Mouse (Mus musculus) T-cell, adult 2 months (primary cell): ENCODE results near the gene Cdkn1b.
A peak's percentile ranks its signal among the peaks of the same experiment; 100 is the strongest.

Source experiments
- DNase-seq: peaks from one replicate; pipeline ENCODE4 v3.0.0; 2022; ENCODE audit warnings: low spot score

The Cdkn1b gene

DNA sequence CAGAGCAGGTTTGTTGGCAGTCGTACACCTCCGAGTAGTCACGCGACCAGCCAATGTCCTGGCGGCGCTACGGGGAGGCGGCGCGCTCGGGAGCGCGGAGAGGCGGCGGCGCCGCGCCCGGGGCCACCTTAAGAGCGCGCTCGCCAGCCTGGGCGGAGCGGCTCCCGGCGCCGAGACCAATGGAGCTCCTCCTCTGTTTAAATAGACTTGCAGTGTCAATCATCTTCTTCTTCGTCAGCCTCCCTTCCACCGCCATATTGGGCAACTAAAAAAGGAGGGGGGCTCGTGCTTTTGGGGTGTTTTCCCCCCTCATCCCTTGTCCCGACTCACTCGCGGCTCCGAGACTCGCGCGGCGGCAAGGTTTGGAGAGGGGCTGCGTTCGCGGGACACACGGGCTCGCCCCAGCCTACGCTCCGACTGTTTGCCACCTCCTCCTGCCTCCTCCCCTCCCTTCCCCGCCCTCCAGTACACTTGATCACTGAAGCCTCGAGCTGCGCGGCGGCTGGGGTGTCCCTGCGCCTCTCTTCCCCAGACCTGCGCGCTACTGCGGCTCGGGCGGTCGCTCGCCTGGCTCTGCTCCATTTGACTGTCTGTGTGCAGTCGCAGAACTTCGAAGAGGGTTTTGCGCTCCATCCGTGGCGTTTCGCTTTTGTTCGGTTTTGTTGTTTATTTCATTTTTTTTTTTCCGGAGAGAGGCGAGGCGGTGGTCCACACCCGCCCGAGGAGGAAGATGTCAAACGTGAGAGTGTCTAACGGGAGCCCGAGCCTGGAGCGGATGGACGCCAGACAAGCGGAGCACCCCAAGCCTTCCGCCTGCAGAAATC lies at the start of gene Cdkn1b:
Cdkn1b (plus strand) TSS at position 212 of the 824 bp plus-strand sequence.
- DNase-seq: peak; percentile 92

DNA sequence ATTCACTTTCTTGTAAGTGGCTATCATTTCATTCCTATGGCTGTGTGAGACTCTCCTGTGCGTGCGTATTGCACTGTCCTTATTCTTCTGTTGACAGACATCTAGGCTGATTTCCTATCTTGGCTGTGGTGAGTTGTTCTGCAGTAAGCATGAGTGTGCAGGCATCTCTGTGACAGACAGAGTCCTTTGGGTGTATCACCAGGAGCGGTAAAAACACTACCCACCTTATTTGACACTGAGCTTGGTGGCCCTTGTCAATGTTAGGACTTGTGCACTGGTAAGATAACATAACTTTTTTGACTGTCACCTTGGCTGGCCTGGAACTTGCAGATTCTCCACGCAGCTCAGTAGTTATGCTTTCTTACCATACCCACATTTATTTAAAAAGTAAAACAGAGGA lies 49.3 kb upstream of the Cdkn1b start:
- DNase-seq: no peak

DNA sequence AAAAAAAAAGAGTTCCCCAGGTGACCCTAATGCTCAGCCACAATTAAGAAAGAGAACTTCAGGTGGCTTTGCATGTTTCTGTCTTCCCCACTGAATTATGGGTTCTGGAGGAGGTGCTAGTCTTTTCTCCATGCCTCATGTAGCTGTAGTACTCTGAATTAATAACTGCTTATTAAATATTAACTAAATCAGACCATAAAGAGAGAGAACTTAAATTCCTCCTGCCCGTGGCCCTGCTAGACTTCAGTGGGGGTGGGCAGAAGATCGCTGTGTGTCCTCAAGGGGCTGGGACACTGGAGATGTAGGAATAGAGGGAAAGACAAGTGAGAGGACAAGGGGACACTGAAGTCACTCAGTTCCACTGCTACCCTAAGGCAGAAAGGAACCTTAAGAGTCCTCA lies 48.0 kb upstream of the Cdkn1b start:
- no peak for DNase-seq

DNA sequence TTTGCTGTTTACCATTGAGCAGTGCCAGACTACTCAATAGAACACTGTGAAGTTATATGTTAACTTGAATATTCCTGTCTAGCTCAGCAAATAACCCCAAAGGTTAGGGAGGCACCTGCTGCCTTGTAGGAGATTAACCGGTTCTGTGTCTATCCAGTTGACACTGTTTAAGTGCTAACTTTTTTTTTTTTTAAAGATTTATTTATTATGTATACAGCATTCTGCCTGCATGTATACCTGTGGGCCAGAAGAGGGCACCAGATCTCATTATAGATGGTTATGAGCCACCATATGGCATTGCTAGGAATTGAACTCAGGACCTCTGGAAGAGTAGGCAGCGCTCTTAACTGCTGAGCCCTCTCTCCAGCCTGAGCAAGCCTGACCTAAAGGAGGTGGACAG lies 47.2 kb upstream of the Cdkn1b start:
- peak; percentile 38 for DNase-seq

DNA sequence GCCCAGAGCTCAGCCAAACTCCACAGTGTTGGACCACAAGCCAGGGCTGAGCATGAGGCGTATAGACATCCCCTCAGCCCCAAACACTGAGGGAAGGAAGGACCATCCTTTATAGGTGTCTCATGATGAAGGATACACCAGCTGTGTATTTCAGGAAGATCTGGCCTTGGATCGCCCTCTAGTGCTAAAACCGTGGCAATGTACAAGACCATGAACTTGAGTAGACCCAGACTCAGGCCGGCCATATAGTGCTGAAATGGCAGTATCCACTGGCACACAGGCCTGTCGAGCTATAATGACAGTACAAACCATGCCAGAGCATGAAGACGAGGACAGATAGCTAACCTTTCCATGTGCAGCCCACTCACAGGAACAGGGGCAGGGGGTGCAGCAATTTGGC lies 43.4 kb upstream of the Cdkn1b start:
- DNase-seq: peak; percentile 17

DNA sequence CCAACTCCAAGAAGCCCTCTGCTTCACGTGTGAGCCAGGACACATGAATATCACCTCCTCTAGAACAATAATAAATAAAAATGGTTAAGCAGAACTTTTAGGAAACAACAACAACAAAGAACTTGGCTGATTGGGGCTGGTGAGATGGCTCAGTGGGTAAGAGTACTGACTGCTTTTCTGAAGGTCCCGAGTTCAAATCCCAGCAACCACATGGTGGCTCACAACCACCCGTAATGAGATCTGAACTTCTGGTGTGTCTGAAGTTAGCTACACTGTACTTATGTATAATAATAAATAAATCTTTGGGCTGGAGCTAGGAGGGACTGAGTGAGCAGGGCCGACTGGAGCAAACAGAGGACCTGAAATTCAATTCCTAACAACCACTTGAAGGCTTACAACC lies 42.9 kb upstream of the Cdkn1b start:
- DNase-seq: no peak

DNA sequence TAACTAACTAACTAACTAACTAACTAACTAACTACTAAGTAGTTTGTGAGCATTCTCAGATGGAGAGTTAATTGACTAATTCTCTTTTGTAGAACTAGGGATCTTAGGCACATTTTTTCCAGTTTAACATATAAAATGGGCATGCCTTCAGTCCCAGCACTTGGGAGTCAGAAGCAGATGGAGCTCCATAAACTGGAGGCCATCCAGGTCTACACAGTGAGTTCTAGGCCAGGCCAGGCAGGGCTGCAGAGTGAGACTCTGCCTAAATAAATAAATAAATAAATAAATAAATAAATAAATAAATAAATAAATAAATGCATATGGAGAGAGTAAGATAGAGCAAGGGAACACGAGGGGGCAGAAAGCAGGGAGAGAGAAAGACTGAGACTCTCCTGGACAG lies 42.3 kb upstream of the Cdkn1b start:
- DNase-seq: no peak

DNA sequence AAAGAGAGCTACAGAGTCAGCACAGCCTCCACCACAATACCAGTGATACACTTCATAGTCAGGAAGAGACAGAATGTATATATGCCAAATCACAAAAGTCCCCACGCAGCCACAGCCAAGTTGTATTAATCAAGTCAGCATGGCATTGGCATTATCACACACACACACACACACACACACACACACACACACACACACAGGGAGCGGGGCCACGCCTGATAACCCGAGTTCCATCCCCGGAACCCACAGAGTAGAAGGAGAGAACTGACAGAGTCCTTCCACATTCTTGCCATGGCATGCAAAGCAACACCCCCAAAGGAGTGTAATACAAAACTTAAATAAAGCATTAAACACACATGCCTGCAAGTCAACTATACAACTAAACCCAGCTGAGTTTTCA lies 40.6 kb upstream of the Cdkn1b start:
- DNase-seq: no peak

DNA sequence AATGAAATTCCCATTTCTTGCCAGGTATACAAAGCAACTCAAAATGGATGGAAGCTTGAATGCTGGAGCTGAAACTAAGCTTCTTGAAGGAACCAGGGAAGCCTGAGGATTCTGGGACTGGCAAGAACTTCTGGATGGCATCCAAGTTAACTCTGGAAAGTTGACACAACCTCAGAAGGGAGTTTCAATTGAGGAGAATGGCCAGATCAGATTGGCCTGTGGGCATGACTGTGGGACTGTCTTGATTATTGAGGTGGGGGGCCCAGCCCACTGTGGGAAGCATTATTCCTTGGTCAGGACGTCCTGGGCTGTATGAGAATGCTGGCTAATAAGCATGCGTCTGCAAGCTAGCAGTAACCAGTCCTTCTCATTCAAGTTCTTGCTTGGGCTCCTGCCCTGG lies 40.2 kb upstream of the Cdkn1b start:
- DNase-seq: no peak

DNA sequence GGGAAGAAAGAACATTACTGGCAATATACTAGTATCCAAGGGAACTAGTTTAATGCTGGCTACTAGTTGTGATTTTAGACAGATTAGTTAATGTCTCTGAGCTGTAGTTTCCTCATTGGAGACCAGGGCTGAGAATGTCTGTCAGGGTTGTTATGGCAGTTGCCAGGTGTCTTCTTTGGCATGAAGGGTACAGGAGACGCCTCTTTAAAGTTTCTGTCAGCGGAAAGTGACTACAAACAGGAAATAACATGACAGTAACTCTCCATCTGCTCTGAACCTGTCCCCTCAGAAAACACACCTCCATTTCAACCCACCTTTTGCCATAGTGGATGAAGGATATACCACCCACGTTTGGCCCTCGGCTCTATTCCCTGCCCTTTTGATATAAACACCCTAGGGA lies 36.5 kb upstream of the Cdkn1b start:
- peak; percentile 17 for DNase-seq

DNA sequence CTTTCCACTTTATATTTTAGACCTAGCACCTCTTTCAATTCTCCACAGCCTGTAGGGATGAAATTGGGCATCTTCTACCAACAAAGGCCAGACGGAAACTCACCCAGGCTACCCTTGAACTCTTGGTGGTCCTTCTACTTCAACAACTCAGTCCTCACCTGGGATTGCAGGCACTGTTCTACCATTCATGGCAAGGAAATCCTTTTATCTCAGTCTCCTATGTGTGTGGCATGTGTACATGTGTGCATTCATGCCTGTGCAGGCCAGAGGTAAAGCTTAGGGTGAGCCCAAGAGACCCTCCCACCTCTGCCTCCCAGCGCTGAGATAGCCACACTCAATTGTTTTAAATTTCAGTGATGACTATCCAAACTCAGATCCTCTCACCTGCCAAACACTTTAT lies 34.7 kb upstream of the Cdkn1b start:
- DNase-seq: no peak

DNA sequence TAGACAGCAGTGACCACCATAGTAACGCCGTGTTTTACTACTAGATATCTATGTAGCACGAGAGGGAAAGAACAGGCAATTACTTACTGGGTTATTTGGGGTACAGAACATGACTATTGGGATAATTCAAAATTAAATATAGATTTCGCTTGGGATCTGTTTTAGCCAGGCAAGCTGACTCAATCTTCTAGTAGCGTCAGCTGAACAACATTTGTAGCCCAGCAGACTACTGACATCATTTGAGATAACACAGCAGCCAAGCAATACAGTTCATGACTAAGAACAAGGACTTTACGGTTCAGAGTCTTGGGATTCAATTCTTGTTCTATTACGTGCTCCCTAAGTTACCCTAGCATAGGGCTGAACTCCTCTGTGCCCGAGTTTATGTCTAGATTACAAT lies 33.7 kb upstream of the Cdkn1b start:
- DNase-seq: no peak

DNA sequence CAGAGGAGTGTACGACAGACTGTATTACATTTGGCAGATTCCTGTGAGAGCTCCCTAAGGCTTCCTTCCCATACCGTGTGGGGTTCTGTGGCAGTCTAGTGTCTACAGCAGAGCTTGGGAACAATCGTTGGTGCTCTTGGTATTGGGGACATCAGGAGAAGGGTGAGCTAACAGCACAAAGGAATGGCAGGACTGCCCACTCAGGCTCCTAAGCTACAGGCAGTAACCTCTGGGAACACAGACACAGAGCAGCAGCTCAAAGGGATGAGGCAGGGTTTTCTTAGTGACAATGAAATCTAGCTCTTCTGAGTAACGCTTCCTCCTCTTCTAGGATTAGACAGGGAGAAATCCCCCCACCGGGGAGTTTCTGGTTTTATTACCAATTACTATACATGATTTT lies 33.2 kb upstream of the Cdkn1b start:
- no peak for DNase-seq

DNA sequence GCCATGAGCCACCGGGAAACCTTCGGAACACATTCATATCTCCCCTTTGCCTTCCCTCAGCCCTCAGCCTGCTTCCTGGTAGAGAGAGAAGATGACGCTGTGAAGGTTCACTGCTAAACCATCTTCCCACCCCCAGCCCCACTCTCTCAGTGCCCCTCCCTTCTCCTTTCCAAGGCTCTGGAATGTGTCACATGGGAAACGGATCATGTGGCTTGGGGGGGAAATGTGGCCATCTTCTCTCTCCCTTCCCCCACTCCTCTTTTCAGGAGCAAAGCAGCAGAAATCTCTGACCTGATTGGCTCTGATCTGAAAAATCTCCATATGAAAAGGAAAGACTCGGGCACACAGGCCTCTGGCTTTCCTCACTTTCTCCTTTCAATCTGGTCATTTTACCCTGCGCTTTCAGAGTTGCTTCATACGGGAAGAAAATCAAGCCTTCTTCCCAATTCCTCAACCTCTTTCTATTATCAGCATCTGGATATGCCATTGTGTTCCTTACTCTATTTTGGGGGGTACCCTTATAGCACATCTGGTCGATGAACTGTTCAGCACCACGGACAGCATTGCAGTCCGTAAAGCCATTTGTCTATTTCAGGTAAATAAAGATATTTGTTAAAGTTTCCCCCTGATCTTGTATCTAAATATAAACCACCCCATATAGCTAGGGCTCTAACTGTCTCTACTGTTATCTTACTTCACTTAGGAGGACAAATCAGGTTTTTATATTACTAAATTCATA lies 32.3 kb upstream of the Cdkn1b start:
- no peak for DNase-seq

DNA sequence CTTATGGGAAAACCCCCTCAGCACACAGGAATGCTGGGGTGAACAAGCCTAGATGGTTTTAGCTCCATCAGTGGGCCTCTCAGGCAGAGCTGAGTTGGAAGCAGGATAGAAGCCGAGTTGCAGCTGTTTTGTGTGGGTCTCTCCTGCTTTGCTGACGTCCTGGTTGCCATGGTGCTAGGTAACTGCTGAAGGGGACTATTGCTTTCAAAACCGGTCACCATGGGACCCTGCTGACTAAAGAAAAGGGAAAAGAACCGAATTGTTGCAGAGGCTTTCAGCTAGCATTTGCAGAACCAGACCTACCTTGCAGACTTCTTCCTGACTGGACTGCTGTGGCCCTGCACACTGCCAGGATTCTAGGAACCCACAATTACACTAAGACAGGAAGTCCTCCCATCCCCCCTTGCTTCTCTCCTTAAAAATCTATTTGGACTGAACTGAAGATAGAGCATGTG lies 31.6 kb upstream of the Cdkn1b start:
- DNase-seq: no peak

DNA sequence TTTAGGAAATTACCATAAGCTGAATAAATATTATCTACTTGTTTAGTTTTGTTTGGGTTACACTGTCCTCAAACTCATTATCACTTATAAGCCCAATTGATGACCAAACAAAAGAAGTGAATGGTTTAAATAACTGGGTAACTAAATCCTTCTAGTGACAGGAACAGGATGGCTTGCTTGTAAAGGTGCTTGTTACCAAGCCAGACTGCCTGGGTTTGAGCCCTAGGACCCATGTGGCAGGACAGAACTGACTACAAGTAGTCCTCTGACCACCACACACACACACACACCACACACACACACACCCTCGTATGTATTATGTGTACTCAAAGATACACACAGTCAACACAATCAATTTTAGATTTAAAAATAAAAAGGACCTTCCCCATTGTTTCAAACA lies 30.4 kb upstream of the Cdkn1b start:
- no peak for DNase-seq

DNA sequence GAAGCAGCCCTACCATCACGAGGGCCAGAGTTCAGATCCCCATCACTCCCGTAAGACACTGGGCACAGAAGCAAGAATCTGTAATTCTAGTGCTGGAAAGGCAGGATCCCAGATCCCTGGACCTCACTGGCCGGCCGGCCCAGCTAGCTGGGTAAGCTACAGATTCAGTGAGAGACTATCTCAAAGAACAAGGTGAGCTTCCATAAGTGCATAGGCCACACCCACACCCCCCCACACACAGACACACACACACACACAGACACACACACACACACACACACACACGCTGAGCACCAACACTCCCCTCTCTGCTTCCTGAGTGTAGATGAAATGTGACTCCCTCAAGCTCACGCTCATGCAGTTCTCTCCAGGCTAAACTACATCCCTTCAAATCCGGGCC lies 29.8 kb upstream of the Cdkn1b start:
- no peak for DNase-seq

DNA sequence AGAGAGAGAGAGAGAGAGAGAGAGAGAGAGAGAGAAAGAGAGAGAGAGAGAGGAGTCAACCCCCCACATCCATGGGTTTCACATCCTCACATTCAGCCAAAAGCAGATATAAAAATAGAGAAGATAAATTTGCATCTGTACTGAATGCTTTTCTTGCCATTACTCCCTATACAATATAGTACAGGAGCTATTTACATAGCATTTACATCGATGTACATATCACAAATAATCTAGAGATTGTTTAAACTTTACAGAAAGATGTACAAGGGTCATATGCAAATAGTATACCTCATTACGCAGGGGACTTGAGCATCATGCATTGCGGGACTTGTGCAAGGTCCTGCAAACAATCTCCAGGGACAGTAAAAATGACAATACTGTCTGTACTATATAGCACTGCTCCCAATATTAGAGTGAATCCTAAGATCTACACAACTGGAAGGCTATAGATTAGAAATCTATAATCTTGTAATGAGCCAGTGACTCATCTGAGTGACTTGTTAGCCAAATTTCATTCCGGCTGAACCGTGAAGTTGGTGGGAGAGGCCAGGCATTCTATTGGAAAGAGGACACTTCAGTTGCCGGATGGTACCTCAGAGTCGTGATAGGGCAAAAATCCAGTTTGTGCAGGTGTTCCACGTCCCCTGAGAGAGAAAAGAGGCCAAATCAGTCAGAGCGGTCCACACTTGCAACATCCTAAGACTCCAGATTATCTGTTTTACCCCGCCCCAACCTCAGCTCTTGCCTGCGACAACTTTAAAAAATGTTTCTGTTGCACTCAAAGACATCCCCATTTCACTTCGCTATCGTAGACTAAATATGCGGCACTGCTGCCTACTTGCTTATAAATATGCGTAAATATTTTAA lies 23.4 kb upstream of the Cdkn1b start:
- DNase-seq: no peak

DNA sequence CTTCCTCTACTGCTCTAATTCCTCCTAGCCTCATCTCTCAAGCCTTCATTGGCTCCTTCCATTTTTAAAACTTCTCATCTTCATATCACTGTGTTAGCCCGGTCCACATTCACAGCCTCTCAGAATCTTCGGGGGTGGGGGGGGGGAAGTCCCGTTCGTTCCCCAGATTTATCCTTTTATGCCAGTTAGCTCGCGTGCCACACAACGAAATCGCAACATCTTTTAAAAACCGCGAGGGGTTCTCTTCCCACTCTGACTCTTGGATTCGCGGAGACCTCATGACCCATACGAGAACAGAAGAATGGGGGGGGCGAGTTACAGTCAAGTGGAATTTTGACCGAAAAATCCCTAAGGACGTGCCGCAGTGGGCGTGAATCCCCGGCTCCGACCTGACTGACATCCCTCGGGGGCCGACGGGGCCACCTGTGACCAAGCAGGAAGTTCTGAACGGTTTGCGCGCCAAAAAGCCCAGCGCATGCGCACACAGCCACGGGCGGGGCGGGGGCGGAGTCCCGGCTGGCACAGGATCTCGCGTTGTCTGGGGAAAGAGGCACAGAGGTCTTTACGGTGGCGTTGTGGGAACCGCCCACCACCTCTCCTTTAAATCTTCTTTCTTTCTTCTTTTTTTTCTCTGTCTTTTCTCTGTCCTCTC lies 22.6 kb upstream of the Cdkn1b start:
- peak; percentile 97 for DNase-seq

DNA sequence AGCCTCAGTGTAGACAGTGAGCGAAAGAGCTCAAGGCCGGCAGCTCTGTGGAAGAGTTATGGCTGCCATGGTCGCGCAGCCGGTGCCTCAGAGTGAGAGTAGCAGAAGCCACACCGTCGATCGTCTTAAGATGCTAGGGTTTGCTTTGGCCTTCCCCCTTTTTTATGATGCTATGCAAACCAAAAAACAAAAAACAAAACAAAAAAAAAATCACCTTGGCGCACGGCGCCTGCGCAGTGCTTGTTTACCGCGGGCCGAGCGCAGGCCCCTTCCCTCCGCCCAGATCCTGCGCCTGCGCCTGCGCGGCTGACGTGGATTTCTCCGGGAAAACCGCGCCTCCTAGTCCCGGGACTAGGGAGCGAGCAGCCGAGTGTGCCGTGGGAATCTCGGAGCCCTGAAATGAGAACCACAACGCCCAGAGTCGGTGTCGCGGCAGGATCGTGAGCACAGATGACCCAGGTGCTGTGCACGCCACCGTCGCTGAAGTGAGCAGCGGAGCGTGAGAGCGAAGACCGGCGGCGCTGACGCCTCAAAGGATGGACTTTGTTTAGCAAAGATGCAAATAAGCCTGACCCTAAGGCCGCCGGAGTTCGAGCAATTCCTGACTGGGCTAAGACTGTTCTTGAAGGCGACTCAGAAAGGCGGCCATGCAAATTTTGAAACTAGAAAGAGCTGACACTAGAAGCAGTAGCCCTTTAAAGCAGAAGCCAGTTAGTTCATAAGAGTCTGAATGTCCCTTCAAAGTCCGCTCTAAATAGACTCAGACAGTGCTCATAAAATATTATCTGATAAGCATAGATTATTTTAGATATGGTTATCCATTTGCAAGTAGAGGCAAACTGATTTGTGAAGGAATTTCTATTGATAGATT lies 21.9 kb upstream of the Cdkn1b start, which contains the start of gene Gpr19:
Gpr19 (minus strand) TSS at position 484 of the 871 bp plus-strand sequence.
- peak; percentile 86 for DNase-seq

DNA sequence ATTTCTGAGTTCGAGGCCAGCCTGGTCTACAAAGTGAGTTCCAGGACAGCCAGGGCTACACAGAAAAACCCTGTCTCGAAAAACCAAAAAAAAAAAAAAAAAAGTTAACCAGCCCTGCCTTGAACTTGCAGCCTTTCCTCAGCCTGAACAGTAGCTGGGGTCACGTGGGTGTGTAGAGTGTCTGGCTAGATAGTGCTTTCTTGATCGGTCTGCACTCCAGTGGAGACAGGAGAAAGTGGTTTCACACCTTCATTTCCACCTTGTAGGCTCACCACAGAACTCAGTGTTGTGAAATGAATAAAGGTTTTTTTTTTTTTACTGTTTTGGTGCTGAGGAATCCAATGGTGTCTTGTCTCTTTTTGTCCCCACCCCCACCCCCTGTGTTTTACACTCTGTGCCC lies 16.8 kb upstream of the Cdkn1b start:
- peak; percentile 66 for DNase-seq
